32 mouse cellular contexts compared by ENCODE assay signal in genomic region chr10:95956629-95957028, GRCm38 (mm10).
"Had no signal": no experiment of that assay in that cellular context is flagged by ENCODE, and none has a peak within 500 bp of the region (broad histone marks: within the 10 kb centered on the region; RNA-seq: fewer than 3 reads in every experiment).

No protein-coding gene starts in this region.

- DNase-seq: left cerebral cortex, postnatal 4 days; liver, embryonic 13.5 days; liver, postnatal 0 days; lung, adult 18-20 months; lung, adult 2 months; lung, embryonic 14.5 days; lung, postnatal 10 days; lung, postnatal 14 days; lung, postnatal 36 days; lung, postnatal 4 days; midbrain, embryonic 14.5 days had no signal

- H3K9ac ChIP-seq: limb, embryonic 12.5 days; limb, embryonic 13.5 days; limb, embryonic 15.5 days; liver, embryonic 12.5 days; liver, embryonic 13.5 days; liver, embryonic 14.5 days; liver, embryonic 15.5 days; liver, postnatal 0 days; lung, embryonic 14.5 days; lung, embryonic 15.5 days; midbrain, embryonic 12.5 days; midbrain, embryonic 13.5 days; midbrain, embryonic 15.5 days; neural tube, embryonic 12.5 days; neural tube, embryonic 13.5 days had no signal

- H3K4me3 ChIP-seq: limb, embryonic 10.5 days; limb, embryonic 12.5 days; limb, embryonic 13.5 days; limb, embryonic 15.5 days; liver, embryonic 12.5 days; liver, embryonic 13.5 days; liver, embryonic 15.5 days; lung, embryonic 15.5 days; megakaryocyte, embryonic 14.5 days; midbrain, embryonic 10.5 days; midbrain, embryonic 12.5 days; midbrain, embryonic 13.5 days; midbrain, embryonic 15.5 days; myocyte; neural tube, embryonic 12.5 days; neural tube, embryonic 13.5 days had no signal

- H3K27ac ChIP-seq: limb, embryonic 10.5 days; limb, embryonic 12.5 days; limb, embryonic 13.5 days; liver, embryonic 12.5 days; liver, embryonic 13.5 days; liver, embryonic 14.5 days; liver, embryonic 15.5 days; lung, embryonic 15.5 days; macrophage; midbrain, embryonic 10.5 days; midbrain, embryonic 12.5 days; midbrain, embryonic 13.5 days; midbrain, embryonic 15.5 days; neural tube, embryonic 12.5 days; neural tube, embryonic 13.5 days had no signal

- ATAC-seq: liver, embryonic 12.5 days; liver, postnatal 0 days; lung, postnatal 0 days; midbrain, embryonic 13.5 days; midbrain, embryonic 15.5 days; midbrain, embryonic 16.5 days had no signal

- H3K4me1 ChIP-seq: limb, embryonic 12.5 days; liver, embryonic 13.5 days; midbrain, embryonic 10.5 days; midbrain, embryonic 12.5 days; midbrain, embryonic 13.5 days; midbrain, embryonic 15.5 days; neural tube, embryonic 12.5 days had no signal

- H3K27me3 ChIP-seq: limb, embryonic 12.5 days; limb, embryonic 13.5 days; limb, embryonic 15.5 days; liver, embryonic 12.5 days; liver, embryonic 13.5 days; liver, embryonic 15.5 days; lung, embryonic 15.5 days; megakaryocyte, embryonic 14.5 days; midbrain, embryonic 12.5 days; midbrain, embryonic 13.5 days; midbrain, embryonic 15.5 days; neural tube, embryonic 12.5 days; neural tube, embryonic 13.5 days had no signal

- H3K4me2 ChIP-seq: limb, embryonic 12.5 days; limb, embryonic 13.5 days; limb, embryonic 15.5 days; liver, embryonic 11.5 days; liver, embryonic 12.5 days; liver, embryonic 13.5 days; liver, embryonic 15.5 days; lung, embryonic 14.5 days; lung, embryonic 15.5 days; midbrain, embryonic 11.5 days; midbrain, embryonic 12.5 days; midbrain, embryonic 13.5 days; midbrain, embryonic 15.5 days; neural tube, embryonic 12.5 days; neural tube, embryonic 13.5 days had no signal

- H3K36me3 ChIP-seq: limb, embryonic 10.5 days; limb, embryonic 12.5 days; limb, embryonic 13.5 days; limb, embryonic 15.5 days; liver, embryonic 13.5 days; liver, embryonic 15.5 days; lung, embryonic 15.5 days; midbrain, embryonic 10.5 days; midbrain, embryonic 12.5 days; midbrain, embryonic 13.5 days; midbrain, embryonic 15.5 days; neural tube, embryonic 12.5 days; neural tube, embryonic 13.5 days had no signal

- H3K9me3 ChIP-seq: limb, embryonic 10.5 days; limb, embryonic 12.5 days; limb, embryonic 13.5 days; limb, embryonic 15.5 days; liver, embryonic 12.5 days; liver, embryonic 13.5 days; liver, embryonic 15.5 days; lung, embryonic 15.5 days; megakaryocyte, embryonic 14.5 days; midbrain, embryonic 10.5 days; midbrain, embryonic 12.5 days; midbrain, embryonic 13.5 days; midbrain, embryonic 15.5 days; neural tube, embryonic 12.5 days; neural tube, embryonic 13.5 days had no signal
